ENCODE assay signal across 9 mouse cellular contexts in genomic region chr7:118976414-118977166, GRCm38 (mm10). TPM values are rescaled to one million over a fixed set of nuclear protein-coding genes. Genes with fewer than 3 reads are reported as not detected.
DNase-seq lines count a peak whose midpoint lies in the region; ATAC-seq and TF ChIP-seq lines count a peak whose summit lies in the region.
"Had no signal": no experiment of that assay in that cellular context is flagged by ENCODE, and none has a peak within 500 bp of the region (broad histone marks: within the 10 kb centered on the region; RNA-seq: fewer than 3 reads in every experiment).

No protein-coding gene starts in this region.

- no peaks in the 10 kb centered on the region for H3K4me1 ChIP-seq in spleen, adult 2 months (ENCODE audit: control insufficient read depth, insufficient read depth, insufficient read length)
- H3K4me1 ChIP-seq in intestine, embryonic 16.5 days (ENCODE audit: control insufficient read depth, insufficient read depth, low read length) = no peaks in the 10 kb centered on the region
- H3K4me1 ChIP-seq: liver, embryonic 15.5 days had no signal

- TF ChIP-seq POLR2A in spleen, adult 2 months (IDR thresholded peaks at IDR 0.05; ENCODE audit: low read depth, low read length) = no peak

- H3K4me3 ChIP-seq in spleen, adult 2 months (ENCODE audit: extremely low read depth, insufficient read depth, insufficient read length) = peak overlapping the region; percentile 42; the same call in 1 of the 2 replicates
- H3K4me3 ChIP-seq in intestine, embryonic 16.5 days (ENCODE audit: low read length) = no peak overlapping the region
- H3K4me3 ChIP-seq: liver, embryonic 15.5 days had no signal

- H3K36me3 ChIP-seq in spleen, adult 2 months (ENCODE audit: control insufficient read depth, insufficient read depth, low read length) = no peaks in the 10 kb centered on the region
- no peaks in the 10 kb centered on the region for H3K36me3 ChIP-seq in intestine, embryonic 16.5 days (ENCODE audit: control insufficient read depth, insufficient read depth, low read length)
- H3K36me3 ChIP-seq: liver, embryonic 15.5 days had no signal

- DNase-seq in spleen, adult 2 months (ENCODE audit: low read depth in 1 of 2, low spot score in 2 of 2) = no peak
- no peak for DNase-seq in spleen, postnatal 4 days (ENCODE audit: low spot score in 2 of 2)
- DNase-seq in embryo, embryonic 10.5 days (ENCODE audit: low spot score) = peak; percentile 78
- DNase-seq in gastrocnemius, postnatal 4 days (ENCODE audit: low spot score in 2 of 2) = peak; percentile 44 to 75
- peak; percentile 3 for DNase-seq in induced T-regulatory cell, adult 2 months (ENCODE audit: low read depth)
- peak; percentile 63 for DNase-seq in lung, postnatal 14 days
- DNase-seq in right cerebral cortex, postnatal 4 days = peak; percentile 57

- 20% methylated on average over 14 of the region's 14 CpGs for WGBS in spleen, adult 2 months
- WGBS in intestine, embryonic 16.5 days = 46% methylated on average over 14 of the region's 14 CpGs

- H3K4me2 ChIP-seq in intestine, embryonic 16.5 days (ENCODE audit: low read depth, low read length) = no peak overlapping the region
- H3K4me2 ChIP-seq: liver, embryonic 15.5 days had no signal

- H3K27me3 ChIP-seq in spleen, adult 2 months (ENCODE audit: control insufficient read depth, insufficient read depth, low read length) = no peaks in the 10 kb centered on the region
- H3K27me3 ChIP-seq in intestine, embryonic 16.5 days (replicated peaks; ENCODE audit: control insufficient read depth, insufficient read depth, low read length) = no peaks in the 10 kb centered on the region
- H3K27me3 ChIP-seq: liver, embryonic 15.5 days had no signal

- no peak; the same call in 1 of the 2 replicates for ATAC-seq in intestine, embryonic 16.5 days

- no peak overlapping the region for H3K27ac ChIP-seq in spleen, adult 2 months (ENCODE audit: insufficient read depth, low read length)
- no peak overlapping the region for H3K27ac ChIP-seq in intestine, embryonic 16.5 days (ENCODE audit: low read length)
- H3K27ac ChIP-seq: liver, embryonic 15.5 days had no signal

- no peak for TF ChIP-seq CTCF in spleen, adult 2 months (IDR thresholded peaks at IDR 0.05; ENCODE audit: extremely low read depth, insufficient read depth, insufficient read length, insufficient replicate concordance)

- no peaks in the 10 kb centered on the region for H3K9me3 ChIP-seq in intestine, embryonic 16.5 days (ENCODE audit: control insufficient read depth, low read length)
- H3K9me3 ChIP-seq: liver, embryonic 15.5 days had no signal

- no peak overlapping the region for H3K9ac ChIP-seq in intestine, embryonic 16.5 days (ENCODE audit: low read depth, low read length)
- H3K9ac ChIP-seq: liver, embryonic 15.5 days had no signal

RNA-seq across cellular contexts. Expression of gene Gprc5b, which starts 18.4 kb away (rescaled TPM):
- 8.1 and 8.5 TPM in 2 replicates for polyA plus RNA-seq in spleen, adult 2 months (2012; rRNA removed)
- total RNA-seq in gastrocnemius, postnatal 4 days (2021) = 10 to 100 TPM; 47.2 to 48.9 TPM
- polyA plus RNA-seq in intestine, embryonic 16.5 days (2015; fragmentation: Nextera tagmentation; extraction: Ambion mirVana) = 2.6 and 2.8 TPM in 2 replicates

Comparison
In these comparisons a context has a peak if more than half of its experiments do, and no peak if none do; other contexts are left out.
1. DNase-seq: peak in embryo, embryonic 10.5 days (single experiment), gastrocnemius, postnatal 4 days (2 of 2), induced T-regulatory cell, adult 2 months (single experiment), lung, postnatal 14 days (single experiment) and right cerebral cortex, postnatal 4 days (single experiment); none in spleen, adult 2 months (0 of 2) and spleen, postnatal 4 days (0 of 2).